Mouse (Mus musculus): ENCODE data around the gene Cep95.

Gene Cep95

GRCm38 (mm10) chr11:106815331-106815730, 26.3 kb downstream of the Cep95 start:
- no peak for DNase-seq

GRCm38 (mm10) chr11:106815761-106816160, 26.7 kb downstream of the Cep95 start:
- DNase-seq, result no peak

GRCm38 (mm10) chr11:106816316-106816715, 27.3 kb downstream of the Cep95 start:
- no peak for DNase-seq

- DNase-seq, result no peak
These were observed 28.1 kb downstream of the Cep95 start for GRCm38 (mm10) chr11:106817156-106817555.

GRCm38 (mm10) chr11:106817808-106818207, 28.8 kb downstream of the Cep95 start:
- DNase-seq, result no peak

- peak; percentile 32 for DNase-seq
These were observed 29.3 kb downstream of the Cep95 start for GRCm38 (mm10) chr11:106818341-106818740.

- DNase-seq, result no peak
These were observed 30.5 kb downstream of the Cep95 start for GRCm38 (mm10) chr11:106819595-106819994.

GRCm38 (mm10) chr11:106820252-106820651, 31.2 kb downstream of the Cep95 start:
- no peak for DNase-seq

GRCm38 (mm10) chr11:106820972-106821371, 31.9 kb downstream of the Cep95 start:
- DNase-seq, result peak; percentile 82

GRCm38 (mm10) chr11:106821397-106821796, 32.3 kb downstream of the Cep95 start:
- no peak for DNase-seq

GRCm38 (mm10) chr11:106822491-106822890, 33.4 kb downstream of the Cep95 start:
- no peak for DNase-seq

- DNase-seq, result no peak
These were observed 33.9 kb downstream of the Cep95 start for GRCm38 (mm10) chr11:106822911-106823310.

- no peak for DNase-seq
These were observed 34.7 kb downstream of the Cep95 start for GRCm38 (mm10) chr11:106823741-106824140.

- DNase-seq, result no peak
These were observed 35.4 kb downstream of the Cep95 start for GRCm38 (mm10) chr11:106824403-106824802.

- DNase-seq, result no peak
These were observed 39.0 kb downstream of the Cep95 start for GRCm38 (mm10) chr11:106828079-106828478.

- no peak for DNase-seq
These were observed 53.0 kb downstream of the Cep95 start for GRCm38 (mm10) chr11:106842002-106842401.

- DNase-seq, result no peak
These were observed 62.4 kb downstream of the Cep95 start for GRCm38 (mm10) chr11:106851438-106851837.
